Mouse (Mus musculus) heart, postnatal 10 days (tissue): Measurements from ENCODE around the gene Vmn2r111. TPM values are rescaled to one million over a fixed set of nuclear protein-coding genes. Genes with fewer than 3 reads are reported as not detected.
"Not testable (repeated sequence)": the region's sequence is repeated elsewhere in the genome, so short reads cannot be mapped to it uniquely, and the experiment has no call there.

Experiments
- DNase-seq, 2 experiments: peaks; one replicate each; pipeline ENCODE4 v3.0.0; 2021
- intact Hi-C: fragments of 180-260 bp; cut with DNase I; formaldehyde crosslinking; loops from one replicate; pipeline ENCODE4 v1.15.1; 2025
- total RNA-seq, 2 experiments: library from RNA; stranded (reverse); gene quantifications; 2 replicates each; pipeline ENCODE4 v1.2.3; 2021

Gene Vmn2r111
- not detected for total RNA-seq

GRCm38 (mm10) chr17:22573382-22573781 is at the start of gene Vmn2r111:
TSS of gene Vmn2r111 (minus strand) at chr17:22573482.
- not testable (repeated sequence) for DNase-seq

GRCm38 (mm10) chr17:22600651-22601050 is 27.4 kb upstream of the Vmn2r111 start, which contains the start of gene Vmn2r112:
TSS of gene Vmn2r112 (plus strand) at chr17:22600951.
- DNase-seq, intact Hi-C loops: not testable (repeated sequence)

More at GRCm38 (mm10) chr17:22573382-22573781, at the start of gene Vmn2r111:
- intact Hi-C loops, result not testable (repeated sequence)

- not testable (repeated sequence) for DNase-seq
These were observed 52.8 kb downstream of the Vmn2r111 start for GRCm38 (mm10) chr17:22520467-22520866.

GRCm38 (mm10) chr17:22520037-22520436 is 53.2 kb downstream of the Vmn2r111 start:
- DNase-seq, intact Hi-C loops: not testable (repeated sequence)

More at GRCm38 (mm10) chr17:22520467-22520866, 52.8 kb downstream of the Vmn2r111 start:
- intact Hi-C loops, result not testable (repeated sequence)

GRCm38 (mm10) chr17:22497120-22497519 is 76.2 kb downstream of the Vmn2r111 start:
- intact Hi-C loops, result no loop called here

More at GRCm38 (mm10) chr17:22497120-22497519, 76.2 kb downstream of the Vmn2r111 start:
- DNase-seq, result no peak

Other genes starting within 250 kb of the Vmn2r111 start
- gene Zfp944, start 212.1 kb downstream of the Vmn2r111 start, total RNA-seq, result 1 to 10 TPM; 5.3 to 5.4 TPM
- 1 to 10 TPM; 7.0 to 8.1 TPM for gene Zfp758, start 212.0 kb downstream of the Vmn2r111 start, total RNA-seq
- gene Zfp946, start 149.3 kb downstream of the Vmn2r111 start, total RNA-seq, result 1 to 10 TPM; 4.4 to 6.5 TPM
- not detected for gene Vmn2r112, start 27.5 kb upstream of the Vmn2r111 start, total RNA-seq